Mouse (Mus musculus): ENCODE results near the gene Cnot6.
A peak's percentile ranks its signal among the peaks of the same experiment; 100 is the strongest.

Gene Cnot6

GRCm38 (mm10) chr11:49712555-49713335 is at the start of gene Cnot6:
TSS of gene Cnot6 (minus strand) at chr11:49712723.
- DNase-seq (ENCODE audit: low spot score), result peak; percentile 95

- DNase-seq (ENCODE audit: low spot score), result no peak
Measured at GRCm38 (mm10) chr11:49761130-49761529, 48.6 kb upstream of the Cnot6 start.

GRCm38 (mm10) chr11:49758096-49758495 is 45.6 kb upstream of the Cnot6 start:
- no peak for DNase-seq (ENCODE audit: low spot score)

- DNase-seq (ENCODE audit: low spot score), result no peak
Measured at GRCm38 (mm10) chr11:49754958-49755665, 42.6 kb upstream of the Cnot6 start.

GRCm38 (mm10) chr11:49746756-49747155 is 34.2 kb upstream of the Cnot6 start:
- no peak for DNase-seq (ENCODE audit: low spot score)

GRCm38 (mm10) chr11:49745839-49746238 is 33.3 kb upstream of the Cnot6 start:
- no peak for DNase-seq (ENCODE audit: low spot score)

- DNase-seq (ENCODE audit: low spot score), result no peak
Measured at GRCm38 (mm10) chr11:49744981-49745380, 32.5 kb upstream of the Cnot6 start.

GRCm38 (mm10) chr11:49743634-49744033 is 31.1 kb upstream of the Cnot6 start:
- DNase-seq (ENCODE audit: low spot score), result no peak

- no peak for DNase-seq (ENCODE audit: low spot score)
Measured at GRCm38 (mm10) chr11:49742248-49742647, 29.7 kb upstream of the Cnot6 start.

- DNase-seq (ENCODE audit: low spot score), result no peak
Measured at GRCm38 (mm10) chr11:49739776-49740175, 27.3 kb upstream of the Cnot6 start.

- DNase-seq (ENCODE audit: low spot score), result no peak
Measured at GRCm38 (mm10) chr11:49738659-49739406, 26.3 kb upstream of the Cnot6 start.

GRCm38 (mm10) chr11:49737625-49738024 is 25.1 kb upstream of the Cnot6 start:
- DNase-seq (ENCODE audit: low spot score), result no peak

- no peak for DNase-seq (ENCODE audit: low spot score)
Measured at GRCm38 (mm10) chr11:49734771-49735170, 22.2 kb upstream of the Cnot6 start.

GRCm38 (mm10) chr11:49730275-49730948 is 17.9 kb upstream of the Cnot6 start:
- no peak for DNase-seq (ENCODE audit: low spot score)

- DNase-seq (ENCODE audit: low spot score), result peak; percentile 31
Measured at GRCm38 (mm10) chr11:49727877-49728276, 15.4 kb upstream of the Cnot6 start.

- DNase-seq (ENCODE audit: low spot score), result no peak
Measured at GRCm38 (mm10) chr11:49726800-49727199, 14.3 kb upstream of the Cnot6 start.

- DNase-seq (ENCODE audit: low spot score), result no peak
Measured at GRCm38 (mm10) chr11:49724676-49725075, 12.2 kb upstream of the Cnot6 start.

GRCm38 (mm10) chr11:49723281-49723680 is 10.8 kb upstream of the Cnot6 start:
- DNase-seq (ENCODE audit: low spot score), result no peak

GRCm38 (mm10) chr11:49722692-49723091 is 10.2 kb upstream of the Cnot6 start:
- DNase-seq (ENCODE audit: low spot score), result no peak

- DNase-seq (ENCODE audit: low spot score), result no peak
Measured at GRCm38 (mm10) chr11:49721358-49721757, 8.8 kb upstream of the Cnot6 start.

- DNase-seq (ENCODE audit: low spot score), result no peak
Measured at GRCm38 (mm10) chr11:49719466-49720151, 7.1 kb upstream of the Cnot6 start.
